Mouse (Mus musculus) frontal cortex, adult (tissue): ENCODE measurements around the gene Samd3.

ENCODE experiments used
- ATAC-seq: cut with Nextera tagmentation; 2 replicates; pipeline ENCODE4 v1.9.2; 2017; ENCODE audit warnings: mild to moderate bottlenecking, moderate library complexity, mixed read lengths; ENCODE audit not compliant: low TSS enrichment

The Samd3 gene

GRCm38 (mm10) chr10:26229488-26229887 is at the start of gene Samd3:
Gene Samd3, plus strand, starts transcription at chr10:26229707.
- no peak for ATAC-seq

- ATAC-seq: peak; percentile 90
Observed at GRCm38 (mm10) chr10:26185289-26185688, 44.2 kb upstream of the Samd3 start.

DNA sequence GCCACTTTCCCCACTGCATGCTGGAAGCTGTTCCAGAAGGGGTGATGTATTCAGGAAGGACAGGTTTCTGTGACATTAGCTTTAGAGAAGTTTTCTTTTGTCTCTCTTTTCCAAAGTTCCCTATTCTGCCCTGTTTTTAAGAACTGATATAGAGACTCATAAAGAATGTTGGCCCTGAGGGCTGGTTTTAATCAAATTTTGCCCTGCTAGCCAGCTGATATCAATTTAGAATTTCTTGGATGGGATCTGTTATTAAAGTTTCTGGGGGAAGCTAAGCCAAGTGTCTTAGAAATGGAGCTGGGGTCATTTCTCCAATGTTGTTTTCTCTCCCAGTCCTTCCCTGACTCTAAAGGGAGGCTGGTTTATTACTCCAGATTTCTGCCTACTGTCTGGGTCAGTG is 38.7 kb upstream of the Samd3 start:
- no peak for ATAC-seq

GRCm38 (mm10) chr10:26194892-26195291 is 34.6 kb upstream of the Samd3 start:
- ATAC-seq: no peak

DNA sequence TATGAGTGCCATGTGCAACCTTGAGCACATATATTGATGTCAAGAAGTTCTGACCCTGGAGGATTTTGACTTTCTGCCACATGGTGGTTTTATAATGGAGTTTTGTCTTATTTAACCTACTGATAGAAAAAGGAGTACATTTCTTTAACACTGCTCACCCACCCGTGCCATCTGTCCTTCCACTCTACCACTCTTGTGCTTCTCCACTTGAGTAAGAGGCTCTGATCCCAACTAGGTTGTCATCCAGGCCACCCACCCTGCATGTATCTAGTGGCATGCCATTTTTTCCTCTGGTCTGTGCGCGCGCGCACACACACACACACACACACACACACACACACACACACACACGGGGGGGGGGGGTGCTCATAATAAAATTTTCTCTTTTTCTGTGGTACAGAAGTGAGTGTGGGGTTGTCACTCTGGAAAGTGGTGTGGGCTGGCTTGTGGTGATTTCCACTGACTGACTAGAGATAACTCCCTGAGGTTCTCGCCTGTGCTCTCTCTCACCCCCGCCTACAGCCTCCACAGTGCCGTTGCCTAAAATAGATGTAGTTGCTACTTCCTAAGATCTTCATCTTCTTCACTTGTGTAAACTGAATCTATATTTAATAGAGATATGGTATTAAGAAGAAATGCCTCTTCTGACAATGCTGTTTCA is 26.7 kb upstream of the Samd3 start:
- peak; percentile 84 for ATAC-seq

- ATAC-seq: no peak
Observed at GRCm38 (mm10) chr10:26220729-26221128, 8.8 kb upstream of the Samd3 start.

DNA sequence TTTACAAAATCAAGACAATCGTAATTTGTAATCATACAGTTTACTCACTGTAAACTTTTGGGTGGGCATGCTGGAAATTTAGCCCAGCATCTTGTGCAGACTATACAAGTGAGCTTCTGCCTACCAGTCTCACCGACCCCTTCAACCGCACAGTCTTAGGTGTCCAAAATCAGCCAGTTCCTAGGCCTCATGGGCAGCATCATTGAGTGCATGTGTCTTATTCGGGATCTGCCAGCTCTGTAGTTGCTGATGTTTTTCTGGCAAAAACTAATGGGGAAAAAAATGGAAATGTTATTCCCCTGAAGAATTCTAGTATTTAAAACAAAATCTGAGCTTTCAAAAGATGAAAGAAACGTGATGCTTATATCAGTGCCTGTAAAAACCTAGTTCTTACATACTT is 3.3 kb upstream of the Samd3 start:
- no peak for ATAC-seq

DNA sequence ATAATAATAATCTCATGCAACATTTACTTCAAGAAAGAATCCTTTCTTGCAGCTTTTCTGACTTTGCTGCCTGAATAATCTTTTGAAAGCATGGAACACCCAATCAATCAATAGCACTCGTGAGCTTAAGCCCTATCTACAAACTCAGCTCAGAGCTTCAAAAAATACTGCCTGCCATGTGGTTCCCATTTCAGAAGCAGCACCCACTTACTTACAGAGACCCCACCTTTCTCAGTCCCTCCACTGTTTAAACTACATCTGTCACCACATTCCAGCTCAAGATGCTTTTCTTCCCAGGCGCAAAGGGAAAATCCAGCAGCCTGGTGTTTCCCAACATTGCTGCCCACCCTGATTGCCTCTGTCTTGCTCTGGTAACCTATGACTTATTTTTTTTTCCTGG is 2.8 kb upstream of the Samd3 start:
- no peak for ATAC-seq

DNA sequence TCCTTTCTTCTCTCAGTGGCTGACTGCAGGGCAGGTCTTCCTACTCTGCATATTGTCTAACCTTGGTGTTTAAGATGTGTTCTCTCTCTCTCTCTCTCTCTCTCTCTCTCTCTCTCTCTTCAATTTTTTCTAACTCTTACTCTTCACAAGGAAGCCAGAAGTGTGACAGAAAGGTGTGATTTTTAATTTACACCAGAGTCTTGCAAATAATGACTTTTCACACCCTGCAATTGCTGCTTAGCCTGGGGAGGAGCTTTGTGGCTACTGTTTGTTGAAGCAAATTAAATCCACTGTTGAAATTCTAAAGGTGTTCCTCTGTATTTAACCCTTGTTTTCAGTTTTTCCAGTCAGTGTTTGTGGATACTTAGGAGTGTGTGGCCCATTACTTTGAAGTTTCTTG is 1.3 kb upstream of the Samd3 start:
- ATAC-seq: no peak

DNA sequence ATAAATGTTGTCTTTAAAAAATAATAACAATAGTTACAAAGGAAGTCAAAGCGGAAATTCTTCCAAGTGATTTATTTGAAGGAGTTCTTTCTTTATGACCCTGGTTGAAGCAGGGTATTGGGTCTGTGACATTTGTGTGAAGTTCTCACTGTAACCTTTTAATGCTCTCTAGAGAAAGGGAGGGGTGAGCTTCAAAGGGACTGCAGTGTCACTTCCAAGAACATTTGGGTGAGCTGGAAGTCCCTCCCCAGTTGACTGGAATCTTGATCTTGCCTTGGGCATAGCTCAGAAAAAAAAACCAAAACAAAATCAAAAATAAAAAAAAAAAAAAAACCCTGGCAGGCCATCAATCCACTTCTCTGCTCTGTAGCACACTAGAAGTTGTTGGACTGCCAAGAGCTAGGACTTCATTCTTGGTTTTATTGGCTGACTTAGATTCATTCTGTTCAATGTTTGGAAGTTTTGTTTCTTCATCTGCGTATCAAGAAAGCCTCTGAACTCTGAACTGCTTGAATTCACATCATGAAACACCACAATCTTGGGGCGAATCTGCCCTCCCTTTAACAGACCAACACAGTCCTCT is 2.7 kb downstream of the Samd3 start:
- no peak for ATAC-seq

- no peak for ATAC-seq
Observed at GRCm38 (mm10) chr10:26238559-26238958, 9.1 kb downstream of the Samd3 start.

DNA sequence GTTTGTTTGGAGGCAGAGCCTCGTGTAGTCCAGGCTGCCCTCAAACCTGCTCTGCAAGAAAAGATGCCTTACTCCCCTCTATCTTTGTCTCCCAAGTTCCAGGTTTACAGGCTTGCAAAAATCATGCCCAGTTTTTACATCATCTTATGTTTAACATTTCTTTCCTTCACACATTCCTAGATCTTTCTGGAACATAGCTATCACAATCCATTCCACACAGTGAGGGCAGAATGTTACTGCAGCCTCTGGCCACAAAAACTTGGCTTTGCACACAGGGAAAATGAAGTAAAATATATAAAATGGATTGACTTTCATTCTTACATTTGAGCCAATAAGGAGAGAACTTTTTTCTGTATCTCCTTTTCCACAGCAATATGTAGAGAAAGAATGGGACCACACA is 9.6 kb downstream of the Samd3 start:
- no peak for ATAC-seq

- ATAC-seq: peak; percentile 85
Observed at GRCm38 (mm10) chr10:26243203-26243602, 13.7 kb downstream of the Samd3 start.

- peak; percentile 52 for ATAC-seq
Observed at GRCm38 (mm10) chr10:26244466-26244865, 15.0 kb downstream of the Samd3 start.

DNA sequence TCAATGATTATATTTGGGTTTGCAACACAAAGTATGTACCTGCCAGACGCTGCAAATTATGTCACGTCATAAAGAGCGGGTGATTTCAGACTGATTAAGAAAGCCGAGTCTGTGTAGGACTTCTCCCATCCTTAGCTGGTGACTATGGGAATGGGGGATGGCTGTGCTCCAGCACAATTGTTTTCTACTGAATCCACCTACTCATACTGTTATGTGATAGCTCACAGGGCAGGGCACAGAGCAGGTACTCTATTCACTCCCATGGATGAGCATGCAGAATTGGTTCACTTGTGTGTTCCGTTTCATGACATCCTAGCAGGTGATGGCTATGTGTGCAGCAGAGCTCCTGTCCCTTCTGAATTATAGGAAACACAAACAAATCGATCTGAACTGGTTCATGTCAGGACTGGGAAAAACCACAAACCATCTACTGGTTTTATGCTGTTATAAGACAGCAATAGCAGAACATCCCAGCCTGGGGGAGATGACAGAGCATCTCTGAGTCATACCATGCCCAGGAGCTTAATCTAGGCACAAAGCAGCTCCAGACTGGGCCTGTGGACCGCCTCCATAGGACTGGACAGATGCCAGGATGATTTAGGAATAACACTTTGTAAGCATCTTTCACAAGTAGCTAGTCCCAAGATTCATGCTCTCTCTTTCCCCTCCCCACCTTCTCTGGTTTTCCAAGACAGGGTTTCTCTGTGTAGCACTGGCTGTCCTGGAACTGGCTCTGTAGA is 20.1 kb downstream of the Samd3 start:
- peak; percentile 98 for ATAC-seq

DNA sequence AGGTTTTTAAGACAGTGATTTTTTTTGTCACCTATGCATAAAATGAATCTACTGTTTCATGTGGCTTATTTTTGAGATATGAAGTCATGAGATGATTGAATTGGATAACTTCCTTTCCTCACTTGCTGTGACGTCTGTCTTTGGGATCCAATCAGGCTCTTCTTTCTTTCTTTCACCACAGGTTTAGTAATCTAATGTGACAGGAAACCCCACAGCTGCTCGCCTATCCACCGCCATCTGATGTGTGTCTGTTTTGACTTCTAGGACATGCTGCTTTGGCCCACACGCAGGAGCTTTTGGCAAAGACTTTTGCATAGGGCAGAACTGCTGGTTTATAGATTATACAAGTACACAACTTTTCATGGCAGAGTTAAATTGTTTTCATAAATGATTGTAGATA is 30.4 kb downstream of the Samd3 start:
- ATAC-seq: no peak

- ATAC-seq: no peak
Observed at GRCm38 (mm10) chr10:26263744-26264459, 34.4 kb downstream of the Samd3 start.

DNA sequence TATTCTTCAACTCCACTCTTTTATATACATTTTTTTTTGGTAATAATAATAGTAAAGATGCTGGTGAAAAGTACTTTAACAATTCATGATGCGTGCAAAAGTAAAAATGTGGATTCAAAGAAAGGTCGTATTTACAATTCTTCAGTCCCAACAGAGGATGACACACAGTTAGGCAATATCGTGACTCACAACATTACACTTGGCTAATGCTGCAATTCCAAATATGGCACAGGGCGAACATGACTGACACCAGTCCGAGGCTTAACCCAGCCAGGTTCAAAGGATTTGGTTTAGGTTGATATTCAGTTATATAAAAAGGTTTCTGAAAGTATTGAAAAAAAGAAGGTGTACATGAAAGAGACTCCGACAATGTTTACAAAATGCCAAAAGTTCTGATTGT is 45.9 kb downstream of the Samd3 start:
- ATAC-seq: no peak

GRCm38 (mm10) chr10:26280009-26280408 is 50.5 kb downstream of the Samd3 start:
- ATAC-seq: 0 out of 2 replicates have a peak, but pooled peaks have one; percentile 17

DNA sequence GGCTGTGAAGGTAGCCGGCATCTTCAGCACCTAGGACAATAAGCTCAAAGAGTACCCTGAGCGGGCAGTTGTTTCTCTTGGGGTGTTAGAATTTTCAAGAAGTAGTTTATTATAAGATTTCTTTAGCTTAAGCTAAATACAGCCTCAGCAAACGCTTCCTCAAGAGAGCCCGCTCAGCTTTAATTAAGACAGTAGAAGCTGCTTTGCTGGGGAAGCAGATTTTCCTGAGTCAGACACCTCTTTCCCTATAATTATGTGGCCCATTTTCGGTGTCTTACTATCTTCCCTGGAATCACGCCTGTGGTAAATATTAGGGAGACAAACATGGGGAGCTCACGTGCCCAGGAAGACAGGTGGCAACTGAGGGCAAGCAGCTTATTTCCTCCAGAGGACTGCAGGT is 57.6 kb downstream of the Samd3 start:
- ATAC-seq: peak; percentile 92

GRCm38 (mm10) chr10:26297200-26297599 is 67.7 kb downstream of the Samd3 start:
- peak; percentile 91 for ATAC-seq

GRCm38 (mm10) chr10:26297626-26298025 is 68.1 kb downstream of the Samd3 start:
- ATAC-seq: peak; percentile 17; the same call in 1 of the 2 replicates
